Mouse (Mus musculus) lung, embryonic 14.5 days (tissue): ENCODE data around the gene Gm20518. TPM values are rescaled to one million over a fixed set of nuclear protein-coding genes. Genes with fewer than 3 reads are reported as not detected.

Source experiments
- ATAC-seq: fragments of 200-750 bp; cut with Nextera tagmentation; 2 replicates; pipeline ENCODE4 v1.8.0; 2017; ENCODE audit warnings: mild to moderate bottlenecking, moderate TSS enrichment, moderate library complexity; ENCODE audit not compliant: insufficient read depth
- DNase-seq: peaks from one replicate; pipeline ENCODE4 v3.0.0-alpha.2; 2015
- H3K27ac ChIP-seq: fragments of 300-500 bp; sonication (generic); 2 replicates; pipeline ENCODE4 v1.5.1; 2014; ENCODE audit warnings: low read depth, mild to moderate bottlenecking, moderate library complexity
- H3K27me3 ChIP-seq: fragments of 300-500 bp; sonication (generic); 2 replicates; pipeline ENCODE4 v1.6.1; 2014; ENCODE audit warnings: low read length, control low read depth; ENCODE audit not compliant: insufficient read depth
- H3K36me3 ChIP-seq: fragments of 300-500 bp; sonication (generic); 2 replicates; pipeline ENCODE4 v1.6.1; 2014; ENCODE audit warnings: control low read depth; ENCODE audit not compliant: insufficient read depth
- H3K4me1 ChIP-seq: fragments of 300-500 bp; sonication (generic); 2 replicates; pipeline ENCODE4 v1.6.1; 2014; ENCODE audit warnings: antibody characterized with exemption, control low read depth; ENCODE audit not compliant: insufficient read depth
- H3K4me2 ChIP-seq: fragments of 300-500 bp; sonication (generic); 2 replicates; pipeline ENCODE4 v1.6.1; 2014; ENCODE audit warnings: mild to moderate bottlenecking
- H3K4me3 ChIP-seq: fragments of 300-500 bp; sonication (generic); 2 replicates; pipeline ENCODE4 v1.5.1; 2014; ENCODE audit warnings: low read depth, low read length
- H3K9ac ChIP-seq: fragments of 300-500 bp; sonication (generic); 2 replicates; pipeline ENCODE4 v1.6.1; 2014
- H3K9me3 ChIP-seq: fragments of 300-500 bp; sonication (generic); 2 replicates; pipeline ENCODE4 v1.6.1; 2016; ENCODE audit warnings: low read depth, low read length, control low read depth
- CTCF ChIP-seq: IDR thresholded peaks from 2 replicates; pipeline ENCODE4 v1.5.1; 2016; ENCODE audit warnings: antibody characterized with exemption, low read depth
- WGBS: fragments of 180-500 bp; shearing (Covaris S2); extraction: QIAGEN DNeasy Blood & Tissue Kit; methylation state at CpG from one replicate; pipeline ENCODE4 v1.1.7; 2014; 5-methylcytosine and 5-hydroxymethylcytosine counted together
- polyA plus RNA-seq: library from polyadenylated mRNA; unstranded; fragments of >200 nt; fragmentation: Nextera tagmentation; extraction: Ambion mirVana; gene quantifications from 2 replicates; pipeline ENCODE4 v1.2.1, GENCODE M21; 2014

Gene Gm20518
- polyA plus RNA-seq, 1 experiment from 2014 or later: 0.29 TPM

- Histone ChIP-seq H3K4me2 (no peak overlapping the region), H3K9me3 (no peaks in the 10 kb centered on the region), H3K27me3 (no peaks in the 10 kb centered on the region), H3K9ac (no peak overlapping the region), H3K4me3 (no peak overlapping the region), H3K27ac (no peak overlapping the region), H3K4me1 (no peaks in the 10 kb centered on the region), H3K36me3 (peaks cover 26% of the 10 kb centered on the region)
- DNase-seq: no peak
- no peak for ATAC-seq
- TF ChIP-seq CTCF: no peak
Observed at GRCm38 (mm10) chr16:17896091-17896490, 4.6 kb upstream of the Gm20518 start.

DNA sequence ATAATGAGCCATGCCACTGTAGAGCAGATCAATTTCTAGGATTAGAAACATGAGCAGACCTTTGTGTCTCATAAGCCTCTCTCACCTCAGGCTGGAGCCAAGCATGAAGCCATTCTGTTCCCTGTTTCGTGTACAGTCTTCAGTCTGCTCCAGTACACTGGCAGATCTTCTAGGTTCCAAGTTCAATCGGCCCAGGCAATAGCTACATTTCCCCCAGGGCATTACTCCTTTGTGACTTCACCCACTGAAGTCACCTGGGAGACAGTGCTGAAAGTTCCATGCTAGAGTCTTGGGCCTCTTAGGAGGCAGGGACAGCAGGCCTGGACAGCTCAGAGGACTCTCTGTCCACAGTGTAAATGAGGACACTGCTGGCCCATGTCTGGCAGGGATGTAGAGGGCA lies 2.5 kb upstream of the Gm20518 start, which contains the start of gene Tssk1:
Gene Tssk1, plus strand, starts transcription at position 301 of the 400 bp plus-strand sequence.
- Histone ChIP-seq H3K27me3 (no peaks in the 10 kb centered on the region), H3K9ac (no peak within 1 kb of the TSS), H3K4me2 (no peak within 1 kb of the TSS), H3K27ac (no peak within 1 kb of the TSS), H3K9me3 (no peaks in the 10 kb centered on the region), H3K4me3 (no peak within 1 kb of the TSS), H3K36me3 (peaks cover 11% of the 10 kb centered on the region), H3K4me1 (peaks cover 7% of the 10 kb centered on the region; the same call in 1 of the 2 replicates)
- DNase-seq (no peak), ATAC-seq (no peak)
- TF ChIP-seq CTCF: no peak
- WGBS: 72% methylated on average over 2 of the region's 2 CpGs

GRCm38 (mm10) chr16:17892606-17893005 lies 1.1 kb upstream of the Gm20518 start:
- no peak overlapping the region for H3K4me3 ChIP-seq
- H3K4me2 ChIP-seq: no peak overlapping the region
- H3K27me3 ChIP-seq: no peaks in the 10 kb centered on the region
- no peak overlapping the region for H3K27ac ChIP-seq
- DNase-seq (no peak), ATAC-seq (no peak)
- H3K4me1 ChIP-seq: peaks cover 7% of the 10 kb centered on the region; the same call in 1 of the 2 replicates
- H3K9me3 ChIP-seq: no peaks in the 10 kb centered on the region
- WGBS: 61% methylated on average over 3 of the region's 3 CpGs
- TF ChIP-seq CTCF: no peak
- H3K9ac ChIP-seq: no peak overlapping the region
- H3K36me3 ChIP-seq: peaks cover 4% of the 10 kb centered on the region

DNA sequence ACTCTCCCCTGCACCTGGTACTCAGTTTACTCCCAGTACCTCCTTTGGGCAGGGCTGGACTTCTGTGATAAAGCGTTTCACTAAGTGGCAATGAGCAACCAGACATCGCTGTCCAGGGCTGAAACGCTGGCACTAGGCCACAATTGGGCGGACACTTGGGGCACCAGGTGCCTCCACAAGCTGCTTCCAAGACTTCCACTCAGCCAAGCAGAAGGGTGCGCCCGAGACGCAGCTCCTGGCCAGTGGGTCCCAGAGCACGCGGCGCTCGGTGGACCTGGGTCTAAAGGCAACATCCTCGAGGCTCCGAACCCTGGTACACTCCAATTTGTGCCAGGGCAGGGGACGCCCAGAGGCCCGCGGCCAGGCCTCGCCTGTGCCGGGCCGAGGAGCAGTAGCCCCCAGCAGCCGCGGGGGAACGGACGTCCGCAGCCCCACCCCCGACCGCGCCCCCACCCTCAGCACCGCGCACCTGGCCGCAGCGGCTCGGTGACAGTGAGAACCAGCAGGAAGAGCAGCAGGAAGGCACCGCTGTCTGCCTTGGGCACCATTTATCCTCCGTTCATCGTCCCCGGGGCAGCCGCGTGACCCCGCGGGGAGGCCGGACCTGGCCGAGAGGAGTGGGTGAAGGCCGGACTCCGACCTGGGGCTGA lies 429 bp downstream of the Gm20518 start:
- peaks cover 6% of the 10 kb centered on the region for H3K36me3 ChIP-seq
- ATAC-seq: peak; percentile 64
- H3K4me2 ChIP-seq: peak overlapping the region; percentile 94
- WGBS: 0% methylated on average over 44 of the region's 44 CpGs
- TF ChIP-seq CTCF: no peak
- peak overlapping the region; percentile 98 for H3K9ac ChIP-seq
- H3K4me1 ChIP-seq: peaks cover 7% of the 10 kb centered on the region; the same call in 1 of the 2 replicates
- no peaks in the 10 kb centered on the region for H3K9me3 ChIP-seq
- H3K27ac ChIP-seq: peak overlapping the region; percentile 96
- H3K4me3 ChIP-seq: peak overlapping the region; percentile 98
- peak; percentile 85 for DNase-seq
- no peaks in the 10 kb centered on the region for H3K27me3 ChIP-seq

DNA sequence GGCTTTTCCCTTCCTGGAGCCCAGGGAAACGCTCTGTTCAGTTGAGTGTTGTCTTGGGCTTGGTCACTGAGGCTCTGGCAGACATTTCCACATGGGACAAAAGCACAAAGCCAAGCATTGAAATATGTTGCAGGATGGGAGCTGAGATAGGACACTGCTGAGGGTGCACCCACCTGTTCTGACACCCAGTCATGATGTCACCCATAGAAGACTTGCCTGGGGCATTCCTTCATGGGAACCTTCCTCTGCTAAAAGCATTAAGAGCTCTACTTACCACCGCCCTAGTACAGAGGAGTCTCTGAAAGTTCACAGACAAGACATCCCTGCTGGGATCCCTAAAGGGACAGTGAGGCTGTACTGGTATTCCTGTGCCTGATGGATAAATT lies 1.1 kb downstream of the Gm20518 start:
- Histone ChIP-seq H3K27me3 (no peaks in the 10 kb centered on the region), H3K4me1 (peaks cover 7% of the 10 kb centered on the region; the same call in 1 of the 2 replicates), H3K4me3 (peak overlapping the region; percentile 98), H3K4me2 (peak overlapping the region; percentile 94), H3K9me3 (no peaks in the 10 kb centered on the region), H3K9ac (peak overlapping the region; percentile 98), H3K27ac (no peak overlapping the region), H3K36me3 (peaks cover 7% of the 10 kb centered on the region)
- TF ChIP-seq CTCF: no peak
- WGBS: 34% methylated on average over 2 of the region's 2 CpGs
- DNase-seq: no peak
- no peak for ATAC-seq

GRCm38 (mm10) chr16:17889689-17890341 lies 1.7 kb downstream of the Gm20518 start:
- Histone ChIP-seq H3K4me1 (peaks cover 7% of the 10 kb centered on the region; the same call in 1 of the 2 replicates), H3K27me3 (no peaks in the 10 kb centered on the region), H3K4me3 (peak overlapping the region; percentile 98), H3K4me2 (peak overlapping the region; percentile 94), H3K36me3 (peaks cover 7% of the 10 kb centered on the region), H3K9ac (peak overlapping the region; percentile 98), H3K9me3 (no peaks in the 10 kb centered on the region), H3K27ac (no peak overlapping the region)
- TF ChIP-seq CTCF: no peak
- no peak for ATAC-seq
- whole genome bisulfite sequencing: 82% methylated on average over 6 of the region's 6 CpGs
- DNase-seq: no peak

DNA sequence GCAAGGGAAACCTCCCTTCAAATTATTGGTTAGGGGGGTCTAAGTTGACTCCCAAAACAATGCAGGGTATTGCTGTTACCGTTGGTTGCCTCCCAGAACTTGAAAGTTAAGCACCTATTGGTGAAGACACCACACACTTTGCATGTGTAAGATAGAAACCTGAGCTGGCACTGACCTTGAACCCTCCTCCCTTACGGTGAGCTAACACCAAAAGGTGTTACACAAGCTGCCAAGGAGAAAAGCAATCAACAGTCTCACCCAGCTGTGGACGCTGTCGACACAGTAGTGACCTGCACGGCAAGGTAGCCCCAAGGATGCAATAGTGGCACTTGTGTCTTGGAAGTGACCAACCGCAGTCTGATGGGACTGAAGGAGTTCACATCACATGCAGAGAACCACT lies 7.4 kb downstream of the Gm20518 start:
- TF ChIP-seq CTCF: no peak
- no peaks in the 10 kb centered on the region for H3K9me3 ChIP-seq
- no peak overlapping the region for H3K4me2 ChIP-seq
- H3K27me3 ChIP-seq: no peaks in the 10 kb centered on the region
- 66% methylated on average over 6 of the region's 6 CpGs for WGBS
- ATAC-seq (no peak), DNase-seq (no peak)
- H3K27ac ChIP-seq: no peak overlapping the region
- H3K4me1 ChIP-seq: 0 out of 2 replicates have a peak, but pooled peaks cover 4% of the 10 kb centered on the region
- H3K4me3 ChIP-seq: no peak overlapping the region
- no peak overlapping the region for H3K9ac ChIP-seq
- H3K36me3 ChIP-seq: peaks cover 11% of the 10 kb centered on the region; the same call in 1 of the 2 replicates
